Mouse (Mus musculus) lung, postnatal 36 days (tissue): Measurements from ENCODE around the gene Lhfpl2.

ENCODE experiments used
- DNase-seq: peaks from one replicate; pipeline ENCODE4 v3.0.0; 2022; ENCODE audit warnings: mixed read lengths

Lhfpl2 gene

GRCm38 (mm10) chr13:94099087-94099486 lies 41.5 kb downstream of the Lhfpl2 start:
- no peak for DNase-seq

- DNase-seq: no peak
Measured at GRCm38 (mm10) chr13:94100361-94100760, 42.8 kb downstream of the Lhfpl2 start.

GRCm38 (mm10) chr13:94101020-94101571 lies 43.5 kb downstream of the Lhfpl2 start:
- DNase-seq: no peak

GRCm38 (mm10) chr13:94104866-94105475 lies 47.4 kb downstream of the Lhfpl2 start:
- no peak for DNase-seq

GRCm38 (mm10) chr13:94106431-94106830 lies 48.8 kb downstream of the Lhfpl2 start:
- peak; percentile 32 for DNase-seq

- DNase-seq: no peak
Measured at GRCm38 (mm10) chr13:94106983-94107382, 49.4 kb downstream of the Lhfpl2 start.

GRCm38 (mm10) chr13:94110556-94110955 lies 53.0 kb downstream of the Lhfpl2 start:
- DNase-seq: no peak

GRCm38 (mm10) chr13:94115476-94115875 lies 57.9 kb downstream of the Lhfpl2 start:
- peak; percentile 52 for DNase-seq

- DNase-seq: peak; percentile 32
Measured at GRCm38 (mm10) chr13:94116705-94117410, 59.3 kb downstream of the Lhfpl2 start.

GRCm38 (mm10) chr13:94117522-94117921 lies 59.9 kb downstream of the Lhfpl2 start:
- no peak for DNase-seq

GRCm38 (mm10) chr13:94118091-94118490 lies 60.5 kb downstream of the Lhfpl2 start:
- no peak for DNase-seq

GRCm38 (mm10) chr13:94119309-94119708 lies 61.7 kb downstream of the Lhfpl2 start:
- no peak for DNase-seq

GRCm38 (mm10) chr13:94122703-94123592 lies 65.4 kb downstream of the Lhfpl2 start:
- peak; percentile 21 for DNase-seq

- DNase-seq: no peak
Measured at GRCm38 (mm10) chr13:94130394-94130793, 72.8 kb downstream of the Lhfpl2 start.

GRCm38 (mm10) chr13:94131135-94131534 lies 73.5 kb downstream of the Lhfpl2 start:
- no peak for DNase-seq

- peak; percentile 60 for DNase-seq
Measured at GRCm38 (mm10) chr13:94132187-94132995, 74.8 kb downstream of the Lhfpl2 start.

GRCm38 (mm10) chr13:94134646-94135045 lies 77.0 kb downstream of the Lhfpl2 start:
- no peak for DNase-seq

- DNase-seq: no peak
Measured at GRCm38 (mm10) chr13:94135180-94135579, 77.6 kb downstream of the Lhfpl2 start.

GRCm38 (mm10) chr13:94139713-94140445 lies 82.3 kb downstream of the Lhfpl2 start:
- no peak for DNase-seq

- DNase-seq: no peak
Measured at GRCm38 (mm10) chr13:94140446-94140845, 82.8 kb downstream of the Lhfpl2 start.

GRCm38 (mm10) chr13:94143063-94143652 lies 85.6 kb downstream of the Lhfpl2 start:
- DNase-seq: peak; percentile 29
